Mouse (Mus musculus): ENCODE results near the gene Phactr1. TPM values are rescaled to one million over a fixed set of nuclear protein-coding genes. Genes with fewer than 3 reads are reported as not detected.

Phactr1 gene
- total and polyA plus RNA-seq, 3 experiments = not detected

DNA sequence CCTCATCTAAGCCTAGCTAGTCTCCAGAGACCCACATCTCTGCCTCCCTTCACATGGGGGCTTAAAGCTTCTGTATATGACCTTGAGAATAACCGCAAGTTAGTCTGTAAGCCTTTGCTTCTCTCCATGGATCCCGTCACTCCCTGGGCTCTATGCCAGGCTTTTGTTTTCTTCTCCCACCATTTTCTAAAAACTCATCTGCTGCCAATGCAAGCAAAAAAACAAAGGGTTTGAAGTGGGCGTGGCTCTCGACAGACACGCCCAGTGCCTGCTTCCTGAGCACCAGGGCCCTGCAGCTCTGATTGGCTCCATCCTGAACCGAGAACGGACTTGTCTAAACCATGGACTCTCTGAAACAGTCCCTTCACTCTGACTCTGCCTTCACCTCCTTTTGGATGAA is 277.4 kb downstream of the Phactr1 start:
- H3K27ac ChIP-seq (ENCODE audit: control insufficient read depth, low read depth, low read length) = no peak overlapping the region
- no peaks in the 10 kb centered on the region for H3K9me3 ChIP-seq (replicated peaks; ENCODE audit: insufficient read depth, low read length)
- no peaks in the 10 kb centered on the region for H3K36me3 ChIP-seq (ENCODE audit: control insufficient read depth in 1 of 2, insufficient read depth in 2 of 2, low read length in 2 of 2)
- no peaks in the 10 kb centered on the region for H3K27me3 ChIP-seq (ENCODE audit: control insufficient read depth in 1 of 2, insufficient read depth in 2 of 2, low read length in 2 of 2)
- H3K4me3 ChIP-seq (ENCODE audit: control insufficient read depth in 1 of 2, insufficient read depth in 1 of 2, low read depth in 2 of 2, low read length in 2 of 2) = no peak overlapping the region
- no peaks in the 10 kb centered on the region for H3K79me2 ChIP-seq (ENCODE audit: control insufficient read depth, insufficient read depth, low read length, poor library complexity)
- H3K9ac ChIP-seq (ENCODE audit: control insufficient read depth, low read depth, low read length, poor library complexity, severe bottlenecking) = no peak overlapping the region
- no peaks in the 10 kb centered on the region for H3K4me1 ChIP-seq (ENCODE audit: control insufficient read depth in 1 of 2, insufficient read depth in 2 of 2, low read length in 2 of 2)
- TF ChIP-seq POLR2A (IDR thresholded peaks at IDR 0.05; ENCODE audit: control insufficient read depth in 1 of 2, insufficient read depth in 1 of 2, low read depth in 1 of 2, low read length in 2 of 2, poor library complexity in 1 of 2) = no peak
- no peak for TF ChIP-seq MYB (IDR thresholded peaks at IDR 0.05; ENCODE audit: low read depth, low read length)
- no peak for TF ChIP-seq USF1 (IDR thresholded peaks at IDR 0.05; ENCODE audit: low read depth, low read length)
- no peak for TF ChIP-seq ZKSCAN1 (IDR thresholded peaks at IDR 0.05; ENCODE audit: low read depth, low read length)
- no peak for TF ChIP-seq TCF12 (IDR thresholded peaks at IDR 0.05; ENCODE audit: low read depth, low read length)
- TF ChIP-seq NRF1 (IDR thresholded peaks at IDR 0.05; ENCODE audit: insufficient read depth, low read depth, low read length, poor library complexity, severe bottlenecking) = no peak
- TF ChIP-seq CHD2 (IDR thresholded peaks at IDR 0.05; ENCODE audit: low read length) = no peak
- no peak for TF ChIP-seq TBP (IDR thresholded peaks at IDR 0.05; ENCODE audit: low read depth, low read length)
- no peak for TF ChIP-seq MYC (IDR thresholded peaks at IDR 0.05; ENCODE audit: low read depth, low read length)
- TF ChIP-seq HCFC1 (IDR thresholded peaks at IDR 0.05; ENCODE audit: low read depth, low read length) = no peak
- no peak for TF ChIP-seq UBTF (IDR thresholded peaks at IDR 0.05; ENCODE audit: borderline replicate concordance, insufficient read depth, low read depth, low read length)
- TF ChIP-seq EP300 (IDR thresholded peaks at IDR 0.05; ENCODE audit: low read depth in 1 of 2, low read length in 2 of 2) = no peak
- no peak for TF ChIP-seq MEF2A (IDR thresholded peaks at IDR 0.05; ENCODE audit: extremely low read depth, insufficient replicate concordance, low read depth, low read length, poor library complexity, severe bottlenecking)
- TF ChIP-seq POLR2AphosphoS2 (IDR thresholded peaks at IDR 0.05; ENCODE audit: low read length) = no peak
- TF ChIP-seq JUND (IDR thresholded peaks at IDR 0.05; ENCODE audit: low read depth, low read length) = no peak
- no peak for TF ChIP-seq NELFE (IDR thresholded peaks at IDR 0.05; ENCODE audit: low read depth, low read length)
- no peak for DNase-seq (ENCODE audit: low read depth, low spot score)

DNA sequence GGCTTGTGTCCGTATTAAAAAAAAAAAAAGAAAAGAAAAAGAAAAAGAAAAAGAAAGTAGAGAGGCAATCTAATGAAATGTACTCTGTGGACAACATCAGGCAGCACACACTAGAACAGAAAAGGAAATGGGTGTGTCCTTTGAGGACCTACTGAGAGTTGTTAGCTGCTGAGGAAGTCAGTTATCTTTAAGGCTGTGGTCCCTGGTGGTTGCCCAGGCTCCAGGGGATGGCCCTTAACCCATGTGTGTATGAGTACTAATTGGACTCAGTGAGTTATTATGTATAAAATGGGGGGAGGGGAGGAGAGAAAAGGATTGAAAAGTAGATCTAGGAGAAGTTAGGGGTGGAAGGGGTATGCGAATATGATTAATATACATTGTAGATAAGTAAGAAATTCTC is 278.4 kb downstream of the Phactr1 start:
- no peak overlapping the region for H3K9ac ChIP-seq (ENCODE audit: control insufficient read depth, low read depth, low read length, poor library complexity, severe bottlenecking)
- no peaks in the 10 kb centered on the region for H3K9me3 ChIP-seq (replicated peaks; ENCODE audit: insufficient read depth, low read length)
- H3K27ac ChIP-seq (ENCODE audit: control insufficient read depth, low read depth, low read length) = no peak overlapping the region
- H3K4me3 ChIP-seq (ENCODE audit: control insufficient read depth in 1 of 2, insufficient read depth in 1 of 2, low read depth in 2 of 2, low read length in 2 of 2) = no peak overlapping the region
- H3K36me3 ChIP-seq (ENCODE audit: control insufficient read depth in 1 of 2, insufficient read depth in 2 of 2, low read length in 2 of 2) = no peaks in the 10 kb centered on the region
- no peak for TF ChIP-seq CHD2 (IDR thresholded peaks at IDR 0.05; ENCODE audit: low read length)
- no peak for TF ChIP-seq MYB (IDR thresholded peaks at IDR 0.05; ENCODE audit: low read depth, low read length)
- no peak for TF ChIP-seq MAX (IDR thresholded peaks at IDR 0.05; ENCODE audit: low read length)
- TF ChIP-seq ELF1 (IDR thresholded peaks at IDR 0.05; ENCODE audit: low read depth, low read length) = no peak
- TF ChIP-seq HCFC1 (IDR thresholded peaks at IDR 0.05; ENCODE audit: low read depth, low read length) = no peak
- TF ChIP-seq CTCF (IDR thresholded peaks at IDR 0.05 in 2 of 3, conservative IDR thresholded peaks at IDR 0.05 in 1 of 3; ENCODE audit: control insufficient read depth in 1 of 3, insufficient read depth in 1 of 3, low read depth in 2 of 3, low read length in 3 of 3, poor library complexity in 1 of 3, severe bottlenecking in 1 of 3) = no peak
- TF ChIP-seq ZC3H11A (IDR thresholded peaks at IDR 0.05; ENCODE audit: low read depth, low read length) = no peak
- no peak for TF ChIP-seq TBP (IDR thresholded peaks at IDR 0.05; ENCODE audit: low read depth, low read length)
- no peak for TF ChIP-seq ZNF384 (IDR thresholded peaks at IDR 0.05; ENCODE audit: low read depth, low read length)
- DNase-seq (ENCODE audit: low read depth, low spot score) = no peak
- no peaks in the 10 kb centered on the region for H3K79me2 ChIP-seq (ENCODE audit: control insufficient read depth, insufficient read depth, low read length, poor library complexity)
- no peaks in the 10 kb centered on the region for H3K27me3 ChIP-seq (ENCODE audit: control insufficient read depth in 1 of 2, insufficient read depth in 2 of 2, low read length in 2 of 2)
- H3K4me1 ChIP-seq (ENCODE audit: control insufficient read depth in 1 of 2, insufficient read depth in 2 of 2, low read length in 2 of 2) = no peaks in the 10 kb centered on the region
